Mouse (Mus musculus): Measurements from ENCODE around the gene Tnik.

DNA sequence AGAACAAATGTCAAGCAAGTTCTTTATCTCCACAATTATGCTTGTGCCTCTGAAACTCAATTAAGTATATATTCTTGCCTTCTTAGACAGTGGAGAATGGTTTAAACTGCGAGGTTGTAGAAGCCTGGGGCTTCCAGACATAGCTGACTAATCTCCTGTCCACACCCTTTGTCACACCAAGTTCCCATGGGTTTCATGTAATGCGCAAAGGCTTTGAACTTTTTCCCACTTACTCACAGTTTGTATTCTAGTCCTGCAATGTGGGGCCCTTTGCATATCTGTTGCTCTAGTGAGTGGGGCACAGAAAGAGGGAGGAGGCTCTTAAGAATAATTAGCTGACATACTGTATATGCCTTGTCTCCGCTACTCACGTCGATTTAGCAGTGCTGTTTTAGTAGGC is 174.4 kb downstream of the Tnik start:
- no peak for TF ChIP-seq CTCF (IDR thresholded peaks at IDR 0.05; ENCODE audit: low read depth, low read length)
- no peak for TF ChIP-seq POLR2A (IDR thresholded peaks at IDR 0.05; ENCODE audit: insufficient read depth, low read length)
